ENCODE assay signal across 8 mouse cellular contexts in the genomic region with DNA sequence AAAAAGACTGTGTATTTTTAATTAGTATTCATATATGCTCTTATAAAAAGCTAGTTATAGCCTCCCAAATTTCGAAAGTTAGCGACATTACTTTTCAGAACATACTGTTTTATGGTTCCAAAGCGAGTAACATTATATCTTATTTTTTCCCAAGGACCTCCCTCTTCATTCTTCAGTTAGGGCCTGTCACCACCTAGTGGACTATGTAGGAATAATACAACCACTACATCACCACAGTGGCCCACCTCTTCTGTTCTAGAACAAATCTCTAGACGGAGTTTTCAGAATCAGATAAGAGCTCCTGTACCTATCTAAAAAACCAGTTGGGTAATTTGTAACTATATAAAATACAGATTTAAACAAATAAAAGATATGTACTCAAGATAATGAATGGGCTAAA.
DNase-seq lines count a peak whose midpoint lies in the region; ATAC-seq lines count a peak whose summit lies in the region.
"Had no signal": no experiment of that assay in that cellular context is flagged by ENCODE, and none has a peak within 500 bp of the region (broad histone marks: within the 10 kb centered on the region; RNA-seq: fewer than 3 reads in every experiment).

No protein-coding gene starts in this region.

- H3K9ac ChIP-seq in kidney, embryonic 16.5 days (replicated peaks; ENCODE audit: low read length) = no peak overlapping the region
- H3K9ac ChIP-seq in kidney, embryonic 14.5 days (ENCODE audit: low read depth, low read length) = no peak overlapping the region

- WGBS in kidney, embryonic 16.5 days = 48% methylated on average over 4 of the region's 4 CpGs
- WGBS in kidney, embryonic 14.5 days = 62% methylated on average over 4 of the region's 4 CpGs

- H3K4me2 ChIP-seq in kidney, embryonic 16.5 days (replicated peaks; ENCODE audit: low read depth, low read length) = no peak overlapping the region
- no peak overlapping the region for H3K4me2 ChIP-seq in kidney, embryonic 14.5 days (replicated peaks; ENCODE audit: low read depth, low read length)

- no peak overlapping the region for H3K27ac ChIP-seq in kidney, embryonic 16.5 days (ENCODE audit: low read length)
- no peak overlapping the region for H3K27ac ChIP-seq in kidney, embryonic 14.5 days (ENCODE audit: low read depth, low read length)

- H3K4me3 ChIP-seq in kidney, embryonic 16.5 days (ENCODE audit: low read length) = no peak overlapping the region
- H3K4me3 ChIP-seq in kidney, embryonic 14.5 days (ENCODE audit: low read length) = no peak overlapping the region
- H3K4me3 ChIP-seq: erythroblast, embryonic 14.5 days had no signal

- H3K27me3 ChIP-seq in kidney, embryonic 16.5 days (ENCODE audit: insufficient read depth, low read length) = no peaks in the 10 kb centered on the region
- H3K27me3 ChIP-seq in kidney, embryonic 14.5 days (ENCODE audit: control insufficient read depth, insufficient read depth, low read length) = no peaks in the 10 kb centered on the region

- 0 out of 2 replicates have a peak, but pooled peaks cover 3% of the 10 kb centered on the region for H3K36me3 ChIP-seq in kidney, embryonic 16.5 days (ENCODE audit: insufficient read depth, low read length)
- peaks cover 16% of the 10 kb centered on the region for H3K36me3 ChIP-seq in kidney, embryonic 14.5 days (ENCODE audit: control insufficient read depth, insufficient read depth, low read length)

- H3K4me1 ChIP-seq in kidney, embryonic 16.5 days (ENCODE audit: insufficient read depth, low read length) = no peaks in the 10 kb centered on the region
- H3K4me1 ChIP-seq in kidney, embryonic 14.5 days (ENCODE audit: control insufficient read depth, insufficient read depth, low read length) = no peaks in the 10 kb centered on the region

- peak; percentile 59; the same call in 1 of the 2 replicates for ATAC-seq in kidney, embryonic 16.5 days (ENCODE audit: low FRiP score, low TSS enrichment)
- ATAC-seq in kidney, embryonic 14.5 days (ENCODE audit: low FRiP score, low TSS enrichment) = no peak

- intact Hi-C loops in left cerebral cortex, postnatal 14 days (cut with DNase I) = loop anchor here (2.0 kb wide), 1 partner anchor 67 kb away; no protein-coding TSS in a partner anchor

- peak; percentile 73 for DNase-seq in 416B (ENCODE audit: low read depth)
- peak; percentile 27 for DNase-seq in CD4-positive helper T cell, adult 2 months (ENCODE audit: low read depth, low spot score)
- DNase-seq in embryo, embryonic 10 days (ENCODE audit: low spot score) = peak; percentile 66
- peak; percentile 49 for DNase-seq in left cerebral cortex, postnatal 14 days (ENCODE audit: low spot score in 2 of 2)
- peak; percentile 21 for DNase-seq in telencephalon, adult 2 months (ENCODE audit: low read depth, low spot score)

- no peaks in the 10 kb centered on the region for H3K9me3 ChIP-seq in kidney, embryonic 16.5 days (ENCODE audit: low read length)
- no peaks in the 10 kb centered on the region for H3K9me3 ChIP-seq in kidney, embryonic 14.5 days (ENCODE audit: control insufficient read depth, low read length)

Comparison
In these comparisons a context has a peak if more than half of its experiments do, and no peak if none do; other contexts are left out.
1. DNase-seq: peak in every context shown above with its lines; median percentile 73 in 416B; 66 in embryo, embryonic 10 days; 49 in left cerebral cortex, postnatal 14 days; 27 in CD4-positive helper T cell, adult 2 months; 21 in telencephalon, adult 2 months.